Mouse (Mus musculus): Measurements from ENCODE around the gene Lamtor1. TPM values are rescaled to one million over a fixed set of nuclear protein-coding genes. Genes with fewer than 3 reads are reported as not detected.

Gene Lamtor1
- total RNA-seq (2023) = 100 to 1,000 TPM; 111 to 123 TPM

DNA sequence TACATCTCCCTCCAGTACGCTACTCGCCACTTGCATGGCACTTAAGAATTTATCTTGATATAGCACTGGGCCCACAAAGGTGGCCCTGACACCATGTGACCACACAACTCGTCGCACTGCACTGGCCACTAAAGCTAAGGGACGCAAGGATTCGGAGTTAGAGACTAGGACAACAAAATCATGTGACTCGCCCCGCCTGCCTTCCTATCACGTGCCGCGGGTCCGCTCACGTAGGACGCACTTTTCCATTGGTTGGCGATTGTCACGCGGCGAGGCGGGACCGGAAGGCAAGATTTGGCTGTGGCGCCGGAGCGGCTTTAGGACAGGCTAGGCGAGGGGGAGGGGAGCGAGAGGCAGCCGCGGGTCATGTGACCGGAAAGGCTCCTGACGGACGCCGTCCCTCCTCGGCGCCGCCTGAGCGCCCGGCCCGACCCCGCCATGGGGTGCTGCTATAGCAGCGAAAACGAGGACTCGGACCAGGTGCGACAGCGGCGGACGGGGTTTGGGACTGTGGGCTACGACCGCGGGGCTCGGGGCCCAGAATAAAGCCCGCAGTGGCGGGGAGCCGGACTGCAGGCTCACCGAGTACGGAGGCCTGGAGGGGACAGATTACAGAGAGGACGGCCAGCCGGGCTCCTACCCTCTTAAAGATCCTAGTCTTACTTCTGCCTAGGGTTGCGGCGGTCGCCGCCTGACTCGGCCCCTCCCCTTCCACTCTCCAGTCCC is at the start of gene Lamtor1:
TSS of gene Lamtor1 (plus strand) at position 344 of the 726 bp plus-strand sequence.

GRCm38 (mm10) chr7:101857094-101857493 is 48.6 kb upstream of the Lamtor1 start, which contains the start of gene Folr2:
Gene Folr2, minus strand, starts transcription at chr7:101857194.

GRCm38 (mm10) chr7:101863415-101863814 is 42.3 kb upstream of the Lamtor1 start, which contains the start of gene Anapc15:
Gene Anapc15, plus strand, starts transcription at chr7:101863715.

DNA sequence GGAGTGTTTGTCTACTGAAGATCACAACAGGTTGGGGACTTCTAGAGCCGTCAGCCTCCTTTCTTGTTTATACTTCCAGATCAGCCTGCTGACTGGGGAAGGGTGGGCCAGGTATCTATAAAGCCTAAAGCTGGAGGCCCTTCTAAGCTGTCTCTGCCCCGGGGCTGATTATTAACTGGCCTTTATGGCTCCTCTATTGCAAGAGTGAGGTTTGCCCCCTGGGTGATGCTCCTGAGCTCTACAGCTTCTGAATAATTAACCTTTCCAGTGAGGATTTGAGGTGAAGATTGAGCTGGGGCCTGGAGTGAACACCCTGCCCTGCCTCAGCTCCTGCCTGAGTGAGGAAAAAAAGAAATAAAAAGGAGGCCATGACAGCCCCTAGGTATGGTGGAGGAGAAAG is 35.1 kb upstream of the Lamtor1 start, which contains the start of gene Folr1:
TSS of gene Folr1 (minus strand) at position 160 of the 400 bp plus-strand sequence.

GRCm38 (mm10) chr7:101906287-101906681 is 580 bp downstream of the Lamtor1 start, which contains the start of gene Tomt:
Gene Tomt, minus strand, starts transcription at chr7:101906359.

GRCm38 (mm10) chr7:101933751-101934240 is 28.1 kb downstream of the Lamtor1 start, which contains the start of the genes Lrrc51 and Numa1:
Gene Lrrc51, minus strand, starts transcription at chr7:101933895.
Gene Numa1, plus strand, starts transcription at chr7:101934111.

Other genes starting within 250 kb of the Lamtor1 start
- gene Clpb, start 242.3 kb upstream of the Lamtor1 start, total RNA-seq (2023) = 10 to 100 TPM; 11.5 to 11.8 TPM
- not detected for gene Phox2a, start 87.6 kb upstream of the Lamtor1 start, total RNA-seq (2023)
- 10 to 100 TPM; 16.0 to 19.6 TPM for gene Inppl1, start 67.7 kb upstream of the Lamtor1 start, total RNA-seq (2023)
- gene Folr2, start 48.7 kb upstream of the Lamtor1 start, total RNA-seq (2023) = 1 to 10 TPM in 1 of 2 experiments, not detected in 1; 1.6 TPM
- gene Anapc15, start 42.2 kb upstream of the Lamtor1 start, total RNA-seq (2023) = 10 to 100 TPM; 40.4 to 54.5 TPM
- not detected for gene Folr1, start 35.1 kb upstream of the Lamtor1 start, total RNA-seq (2023)
- gene Tomt, start 455 bp downstream of the Lamtor1 start, total RNA-seq (2023) = not detected
- gene Lrrc51, start 28.0 kb downstream of the Lamtor1 start, total RNA-seq (2023) = under 1 TPM in 1 of 2 experiments, not detected in 1; 0.71 TPM
- 100 to 1,000 TPM; 115 to 133 TPM for gene Numa1, start 28.2 kb downstream of the Lamtor1 start, total RNA-seq (2023)
- 10 to 100 TPM; 27.4 to 36.7 TPM for gene Il18bp, start 112.8 kb downstream of the Lamtor1 start, total RNA-seq (2023)
- gene Rnf121, start 159.6 kb downstream of the Lamtor1 start, total RNA-seq (2023) = 10 to 100 TPM; 16.2 to 16.8 TPM
- gene Xndc1, start 159.6 kb downstream of the Lamtor1 start, total RNA-seq (2023) = 10 to 100 TPM; 11.4 to 13.0 TPM
- 1 to 10 TPM in 1 of 2 experiments, under 1 TPM in 1; 0.11 to 1.1 TPM for gene Xntrpc, start 159.8 kb downstream of the Lamtor1 start, total RNA-seq (2023)
- gene Trpc2, start 177.2 kb downstream of the Lamtor1 start, total RNA-seq (2023) = under 1 TPM in 1 of 2 experiments, not detected in 1; 0.98 TPM
- not detected for gene Art1, start 195.8 kb downstream of the Lamtor1 start, total RNA-seq (2023)
- gene Art5, start 203.6 kb downstream of the Lamtor1 start, total RNA-seq (2023) = not detected
- gene Chrna10, start 210.9 kb downstream of the Lamtor1 start, total RNA-seq (2023) = not detected

Measured in neutrophil, adult 59 days (primary cell).